Mouse (Mus musculus) layer of hippocampus, adult 2 months (tissue): ENCODE results near the gene Mustn1. TPM values are rescaled to one million over a fixed set of nuclear protein-coding genes. Genes with fewer than 3 reads are reported as not detected.
A peak's percentile ranks its signal among the peaks of the same experiment; 100 is the strongest.

Experiments
- DNase-seq, 2 experiments: peaks; one replicate each; pipeline ENCODE4 v3.0.0; 2022; ENCODE audit warnings: low spot score in 2 of 2
- H3K27ac ChIP-seq: fragments of 200-600 bp; 2 replicates; pipeline ENCODE4 v1.8.1; 2022
- H3K4me3 ChIP-seq: fragments of 200-600 bp; 2 replicates; pipeline ENCODE4 v1.8.1; 2022; ENCODE audit warnings: mild to moderate bottlenecking
- CTCF ChIP-seq: fragments of 200-600 bp; conservative IDR thresholded peaks from 2 replicates; pipeline ENCODE4 v1.8.1; 2022; ENCODE audit warnings: antibody characterized with exemption, mild to moderate bottlenecking, moderate library complexity
- total RNA-seq, 2 experiments: library from RNA; stranded (reverse); gene quantifications; 2 replicates each; pipeline ENCODE4 v1.2.3; 2021

The Mustn1 gene
- total RNA-seq, 2 experiments from 2014 or later, result 2.1 to 2.3 TPM

- DNase-seq, result no peak
- Histone ChIP-seq H3K4me3 (no peak overlapping the region), H3K27ac (peak overlapping the region; percentile 43; the same call in 1 of the 2 replicates)
- TF ChIP-seq CTCF, result no peak
Measured at GRCm38 (mm10) chr14:30869391-30869801, 9.6 kb upstream of the Mustn1 start.

GRCm38 (mm10) chr14:30870206-30871147 is 8.5 kb upstream of the Mustn1 start:
- no peak for DNase-seq
- Histone ChIP-seq H3K4me3 (no peak overlapping the region), H3K27ac (peak overlapping the region; percentile 43; the same call in 1 of the 2 replicates)
- no peak for TF ChIP-seq CTCF

- no peak for TF ChIP-seq CTCF
- no peak overlapping the region for H3K4me3 ChIP-seq
Measured at GRCm38 (mm10) chr14:30874095-30874700, 4.8 kb upstream of the Mustn1 start.

GRCm38 (mm10) chr14:30875130-30875865 is 3.7 kb upstream of the Mustn1 start:
- TF ChIP-seq CTCF, result no peak
- no peak for DNase-seq
- Histone ChIP-seq H3K27ac (no peak overlapping the region), H3K4me3 (no peak overlapping the region)

More at GRCm38 (mm10) chr14:30874095-30874700, 4.8 kb upstream of the Mustn1 start:
- DNase-seq, result no peak
- no peak overlapping the region for H3K27ac ChIP-seq

GRCm38 (mm10) chr14:30875955-30876354 is 3.0 kb upstream of the Mustn1 start:
- Histone ChIP-seq H3K4me3 (no peak overlapping the region), H3K27ac (no peak overlapping the region)
- TF ChIP-seq CTCF, result no peak
- DNase-seq, result no peak

- DNase-seq, result no peak
- Histone ChIP-seq H3K27ac (no peak overlapping the region), H3K4me3 (no peak overlapping the region)
- TF ChIP-seq CTCF, result no peak
Measured at GRCm38 (mm10) chr14:30876451-30876850, 2.5 kb upstream of the Mustn1 start.

- DNase-seq, result no peak
- H3K4me3 ChIP-seq, result no peak overlapping the region
- H3K27ac ChIP-seq, result no peak overlapping the region
- TF ChIP-seq CTCF, result no peak
Measured at GRCm38 (mm10) chr14:30877827-30878226, 1.2 kb upstream of the Mustn1 start.

- no peak for TF ChIP-seq CTCF
- Histone ChIP-seq H3K4me3 (no peak overlapping the region), H3K27ac (peak overlapping the region; percentile 28; the same call in 1 of the 2 replicates)
- no peak for DNase-seq
Measured at GRCm38 (mm10) chr14:30879794-30880193, 794 bp downstream of the Mustn1 start.

GRCm38 (mm10) chr14:30880251-30880650 is 1.3 kb downstream of the Mustn1 start:
- Histone ChIP-seq H3K4me3 (no peak overlapping the region), H3K27ac (no peak overlapping the region)
- no peak for DNase-seq
- no peak for TF ChIP-seq CTCF

GRCm38 (mm10) chr14:30880811-30881717 is 2.1 kb downstream of the Mustn1 start:
- H3K27ac ChIP-seq, result no peak overlapping the region
- H3K4me3 ChIP-seq, result no peak overlapping the region
- peak in 1 of 2 experiments; percentile 57 for DNase-seq
- peak; percentile 83 for TF ChIP-seq CTCF

GRCm38 (mm10) chr14:30881718-30882108 is 2.7 kb downstream of the Mustn1 start:
- Histone ChIP-seq H3K27ac (no peak overlapping the region), H3K4me3 (no peak overlapping the region)
- TF ChIP-seq CTCF, result peak; percentile 1; the same call in 1 of the 2 replicates
- no peak for DNase-seq

- no peak for TF ChIP-seq CTCF
- Histone ChIP-seq H3K4me3 (no peak overlapping the region), H3K27ac (no peak overlapping the region)
- no peak for DNase-seq
Measured at GRCm38 (mm10) chr14:30885298-30885697, 6.3 kb downstream of the Mustn1 start.
